In the genomic region with DNA sequence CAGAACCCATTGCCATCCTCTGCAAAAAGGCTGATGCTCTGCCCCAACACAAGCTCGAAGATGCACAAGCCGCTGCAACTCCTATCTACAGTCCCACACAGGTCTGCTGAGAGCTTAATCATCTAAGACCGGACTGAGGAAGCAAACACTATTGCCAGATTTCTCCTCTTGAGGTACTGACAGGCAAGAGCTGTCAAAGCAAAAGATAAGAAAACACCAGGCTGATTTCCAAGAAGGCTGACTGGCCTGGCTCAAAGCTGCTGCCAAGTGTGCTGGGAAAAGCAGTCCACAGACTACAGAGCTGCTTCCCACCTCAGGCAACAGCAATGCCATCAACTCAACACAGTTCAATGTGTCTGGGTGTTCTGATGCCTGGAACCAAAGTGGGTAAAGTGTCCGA, we compare ENCODE assay signal across 9 mouse cellular contexts. TPM values are rescaled to one million over a fixed set of nuclear protein-coding genes. Genes with fewer than 3 reads are reported as not detected.
A peak's percentile ranks its signal among the peaks of the same experiment; 100 is the strongest.
DNase-seq lines count a peak whose midpoint lies in the region; TF ChIP-seq lines count a peak whose summit lies in the region.
"Had no signal": no experiment of that assay in that cellular context is flagged by ENCODE, and none has a peak within 500 bp of the region (broad histone marks: within the 10 kb centered on the region; RNA-seq: fewer than 3 reads in every experiment).

No protein-coding gene starts in this region.

- no peak overlapping the region for H3K4me3 ChIP-seq in liver, adult 2 months (ENCODE audit: insufficient read depth, low read depth, low read length)
- no peak overlapping the region for H3K4me3 ChIP-seq in left cerebral cortex, adult 2 months
- no peak overlapping the region for H3K4me3 ChIP-seq in thymus, adult 2 months (ENCODE audit: control insufficient read depth, insufficient read depth, low read length)
- H3K4me3 ChIP-seq: embryonic facial prominence, embryonic 12.5 days had no signal

- TF ChIP-seq CTCF in liver, adult 2 months (IDR thresholded peaks at IDR 0.05; ENCODE audit: low read depth, low read length), result no peak
- TF ChIP-seq CTCF in left cerebral cortex, adult 2 months (IDR thresholded peaks at IDR 0.05), result no peak
- no peak for TF ChIP-seq CTCF in thymus, adult 2 months (IDR thresholded peaks at IDR 0.05; ENCODE audit: borderline replicate concordance, control insufficient read depth, extremely low read depth, insufficient read depth, low read length, poor library complexity)

- H3K27ac ChIP-seq in liver, adult 2 months (replicated peaks; ENCODE audit: insufficient read depth, low read depth, low read length), result no peak overlapping the region
- no peak overlapping the region for H3K27ac ChIP-seq in left cerebral cortex, adult 2 months
- H3K27ac ChIP-seq in thymus, adult 2 months (ENCODE audit: control insufficient read depth, insufficient read depth, low read length), result no peak overlapping the region
- H3K27ac ChIP-seq: embryonic facial prominence, embryonic 12.5 days had no signal

- peaks cover 20% of the 10 kb centered on the region for H3K79me2 ChIP-seq in liver, adult 2 months (ENCODE audit: control insufficient read depth, insufficient read depth, low read length)

- peaks cover 13% of the 10 kb centered on the region for H3K4me1 ChIP-seq in liver, adult 2 months (ENCODE audit: control insufficient read depth, insufficient read depth, low read length)
- peaks cover 10% of the 10 kb centered on the region for H3K4me1 ChIP-seq in thymus, adult 2 months (replicated peaks; ENCODE audit: control insufficient read depth, insufficient read depth, low read length)

- 46% methylated on average over 4 of the region's 4 CpGs for WGBS in liver, adult 2 months
- 93% methylated on average over 4 of the region's 4 CpGs for WGBS in thymus, adult 2 months

- no peak overlapping the region for H3K9ac ChIP-seq in liver, adult 2 months (ENCODE audit: low read depth, low read length)
- H3K9ac ChIP-seq: embryonic facial prominence, embryonic 12.5 days had no signal

- DNase-seq in 3T3-L1 (ENCODE audit: low read depth, low spot score) (peak; percentile 84), 416B (ENCODE audit: low read depth) (peak; percentile 51)
- peak; percentile 86 for DNase-seq in heart, adult 8-10 months (ENCODE audit: low spot score)
- peak; percentile 57 for DNase-seq in liver, adult 2 months (ENCODE audit: extremely low read depth, low read depth, low spot score)
- no peak for DNase-seq in layer of hippocampus, postnatal 36 days
- DNase-seq in left cerebral cortex, adult 2 months (ENCODE audit: extremely low spot score in 1 of 2, low spot score in 2 of 2), result no peak
- no peak for DNase-seq in T-cell, adult 2 months (ENCODE audit: low spot score)
- no peak for DNase-seq in thymus, adult 2 months

- H3K27me3 ChIP-seq in liver, adult 2 months (ENCODE audit: control insufficient read depth, insufficient read depth, low read length), result no peaks in the 10 kb centered on the region
- no peaks in the 10 kb centered on the region for H3K27me3 ChIP-seq in thymus, adult 2 months (ENCODE audit: control insufficient read depth, insufficient read depth, low read length)
- H3K27me3 ChIP-seq: embryonic facial prominence, embryonic 12.5 days had no signal

- intact Hi-C loops in left cerebral cortex, adult 2 months (cut with DNase I), result no loop called here

- no peak for TF ChIP-seq POLR2A in liver, adult 2 months (IDR thresholded peaks at IDR 0.05; ENCODE audit: extremely low read depth, insufficient read depth, low read length)
- TF ChIP-seq POLR2A in thymus, adult 2 months (IDR thresholded peaks at IDR 0.05; ENCODE audit: control insufficient read depth, extremely low read depth, insufficient read depth, low read length, poor library complexity), result no peak

- no peaks in the 10 kb centered on the region for H3K36me3 ChIP-seq in liver, adult 2 months (ENCODE audit: control insufficient read depth, insufficient read depth, low read length)
- H3K36me3 ChIP-seq in thymus, adult 2 months (ENCODE audit: control insufficient read depth, insufficient read depth, low read length), result no peaks in the 10 kb centered on the region
- H3K36me3 ChIP-seq: embryonic facial prominence, embryonic 12.5 days had no signal

RNA-seq across cellular contexts. Expression of a gene that starts 17.1 kb away (rescaled TPM):
- 10 to 100 TPM; 48.4 to 62.8 (median 50.8) TPM for total RNA-seq in heart, adult 8-10 months (2022)
- total RNA-seq in liver, adult 2 months (2014; rRNA removed), result 26.7 and 34.8 TPM in 2 replicates
- polyA plus RNA-seq in liver, adult 2 months (2012; rRNA removed), result 6.4 and 6.5 TPM in 2 replicates
- 10 to 100 TPM; 53.6 to 64.1 TPM for total RNA-seq in layer of hippocampus, postnatal 36 days (2021)
- total RNA-seq in left cerebral cortex, adult 2 months (2021), result 10 to 100 TPM; 58.8 to 59.5 TPM
- polyA plus RNA-seq in thymus, adult 2 months (2012; rRNA removed), result 5.9 and 7.4 TPM in 2 replicates

Comparison
In these comparisons a context has a peak if more than half of its experiments do, and no peak if none do; other contexts are left out.
1. DNase-seq: peak in 3T3-L1 (single experiment), 416B (single experiment), heart, adult 8-10 months (single experiment) and liver, adult 2 months (single experiment); none in layer of hippocampus, postnatal 36 days (0 of 2), left cerebral cortex, adult 2 months (0 of 2), T-cell, adult 2 months (single experiment) and thymus, adult 2 months (single experiment).